Mouse (Mus musculus) midbrain, embryonic 10.5 days (tissue): ENCODE measurements around the gene Dennd1a. TPM values are rescaled to one million over a fixed set of nuclear protein-coding genes. Genes with fewer than 3 reads are reported as not detected.

ENCODE experiments used
- DNase-seq: peaks from one replicate; pipeline ENCODE4 v3.0.0-alpha.2; 2017; ENCODE audit warnings: low spot score
- H3K27ac ChIP-seq: fragments of 300-500 bp; sonication (generic); replicated peaks from 2 replicates; pipeline ENCODE4 v1.5.1; 2016; ENCODE audit warnings: mild to moderate bottlenecking
- H3K27me3 ChIP-seq: fragments of 300-500 bp; sonication (generic); 2 replicates; pipeline ENCODE4 v1.6.1; 2016; ENCODE audit warnings: low read depth, mild to moderate bottlenecking; ENCODE audit not compliant: poor library complexity, severe bottlenecking
- H3K36me3 ChIP-seq: fragments of 300-500 bp; sonication (generic); 2 replicates; pipeline ENCODE4 v1.6.1; 2016; ENCODE audit warnings: mild to moderate bottlenecking, moderate library complexity
- H3K4me1 ChIP-seq: fragments of 300-500 bp; sonication (generic); 2 replicates; pipeline ENCODE4 v1.6.1; 2016
- H3K4me3 ChIP-seq: fragments of 300-500 bp; sonication (generic); 2 replicates; pipeline ENCODE4 v1.5.1; 2016; ENCODE audit warnings: mild to moderate bottlenecking, moderate library complexity
- H3K9me3 ChIP-seq: fragments of 300-500 bp; sonication (generic); replicated peaks from 2 replicates; pipeline ENCODE4 v1.6.1; 2016; ENCODE audit warnings: mild to moderate bottlenecking
- WGBS: fragments of 180-500 bp; shearing (Covaris S2); methylation state at CpG from one replicate; pipeline ENCODE4 v1.1.7; 2016; 5-methylcytosine and 5-hydroxymethylcytosine counted together
- polyA plus RNA-seq: library from polyadenylated mRNA; unstranded; fragments of >200 nt; fragmentation: Nextera tagmentation; extraction: Ambion mirVana; gene quantifications from 2 replicates; pipeline ENCODE4 v1.2.1, GENCODE M21; 2016

The Dennd1a gene
- polyA plus RNA-seq, 1 experiment from 2014 or later: 10.1 TPM

- 51% methylated on average over 5 of the region's 5 CpGs for WGBS
Measured at GRCm38 (mm10) chr2:37908721-37909506, 378.3 kb downstream of the Dennd1a start.

GRCm38 (mm10) chr2:37908296-37908695 lies 378.9 kb downstream of the Dennd1a start:
- no peak overlapping the region for H3K4me3 ChIP-seq
- no peaks in the 10 kb centered on the region for H3K9me3 ChIP-seq
- 81% methylated on average over 3 of the region's 3 CpGs for WGBS
- H3K4me1 ChIP-seq: peaks cover 17% of the 10 kb centered on the region
- no peaks in the 10 kb centered on the region for H3K36me3 ChIP-seq
- DNase-seq: no peak
- no peaks in the 10 kb centered on the region for H3K27me3 ChIP-seq
- H3K27ac ChIP-seq: peak overlapping the region; percentile 25; the same call in 1 of the 2 replicates

More at GRCm38 (mm10) chr2:37908721-37909506, 378.3 kb downstream of the Dennd1a start:
- no peaks in the 10 kb centered on the region for H3K27me3 ChIP-seq
- H3K9me3 ChIP-seq: no peaks in the 10 kb centered on the region
- H3K4me3 ChIP-seq: no peak overlapping the region
- peak overlapping the region; percentile 25; the same call in 1 of the 2 replicates for H3K27ac ChIP-seq
- H3K4me1 ChIP-seq: peaks cover 13% of the 10 kb centered on the region
- DNase-seq: no peak
- H3K36me3 ChIP-seq: no peaks in the 10 kb centered on the region

- 78% methylated on average over 2 of the region's 2 CpGs for whole genome bisulfite sequencing
- no peak for DNase-seq
Measured at GRCm38 (mm10) chr2:37906261-37906660, 380.9 kb downstream of the Dennd1a start.

GRCm38 (mm10) chr2:37903286-37903685 lies 383.9 kb downstream of the Dennd1a start:
- no peak for DNase-seq
- WGBS: 80% methylated on average over 8 of the region's 8 CpGs

More at GRCm38 (mm10) chr2:37906261-37906660, 380.9 kb downstream of the Dennd1a start:
- Histone ChIP-seq H3K4me1 (peaks cover 18% of the 10 kb centered on the region), H3K9me3 (no peaks in the 10 kb centered on the region), H3K36me3 (no peaks in the 10 kb centered on the region), H3K27ac (no peak overlapping the region), H3K27me3 (no peaks in the 10 kb centered on the region), H3K4me3 (no peak overlapping the region)

GRCm38 (mm10) chr2:37883214-37883613 lies 404.0 kb downstream of the Dennd1a start:
- no peak overlapping the region for H3K27ac ChIP-seq
- WGBS: 80% methylated on average over 3 of the region's 3 CpGs
- no peaks in the 10 kb centered on the region for H3K36me3 ChIP-seq
- peaks cover 15% of the 10 kb centered on the region; the same call in 1 of the 2 replicates for H3K4me1 ChIP-seq
- no peaks in the 10 kb centered on the region for H3K27me3 ChIP-seq
- no peaks in the 10 kb centered on the region for H3K9me3 ChIP-seq
- DNase-seq: no peak
- H3K4me3 ChIP-seq: no peak overlapping the region

More at GRCm38 (mm10) chr2:37903286-37903685, 383.9 kb downstream of the Dennd1a start:
- Histone ChIP-seq H3K27me3 (no peaks in the 10 kb centered on the region), H3K36me3 (no peaks in the 10 kb centered on the region), H3K4me1 (peaks cover 6% of the 10 kb centered on the region; the same call in 1 of the 2 replicates), H3K4me3 (no peak overlapping the region), H3K27ac (no peak overlapping the region), H3K9me3 (no peaks in the 10 kb centered on the region)

GRCm38 (mm10) chr2:37881262-37881913 lies 405.8 kb downstream of the Dennd1a start:
- Histone ChIP-seq H3K27me3 (no peaks in the 10 kb centered on the region), H3K27ac (no peak overlapping the region), H3K4me1 (peaks cover 15% of the 10 kb centered on the region; the same call in 1 of the 2 replicates), H3K9me3 (no peaks in the 10 kb centered on the region), H3K36me3 (no peaks in the 10 kb centered on the region), H3K4me3 (no peak overlapping the region)
- no peak for DNase-seq
- 84% methylated on average over 5 of the region's 5 CpGs for WGBS

GRCm38 (mm10) chr2:37879697-37880096 lies 407.5 kb downstream of the Dennd1a start:
- Histone ChIP-seq H3K9me3 (no peaks in the 10 kb centered on the region), H3K4me1 (peaks cover 15% of the 10 kb centered on the region; the same call in 1 of the 2 replicates), H3K36me3 (no peaks in the 10 kb centered on the region), H3K4me3 (no peak overlapping the region), H3K27ac (0 out of 2 replicates have a peak overlapping the region, but pooled peaks have one; percentile 9), H3K27me3 (no peaks in the 10 kb centered on the region)
- WGBS: 55% methylated on average over 4 of the region's 4 CpGs
- no peak for DNase-seq

- H3K27me3 ChIP-seq: no peaks in the 10 kb centered on the region
- no peaks in the 10 kb centered on the region for H3K9me3 ChIP-seq
- no peaks in the 10 kb centered on the region for H3K36me3 ChIP-seq
- no peak overlapping the region for H3K27ac ChIP-seq
- H3K4me3 ChIP-seq: no peak overlapping the region
- peaks cover 9% of the 10 kb centered on the region for H3K4me1 ChIP-seq
- no peak for DNase-seq
- 82% methylated on average over 4 of the region's 4 CpGs for WGBS
Measured at GRCm38 (mm10) chr2:37872791-37873190, 414.4 kb downstream of the Dennd1a start.

GRCm38 (mm10) chr2:37869628-37870027 lies 417.6 kb downstream of the Dennd1a start:
- peak; percentile 17 for DNase-seq
- Histone ChIP-seq H3K27me3 (no peaks in the 10 kb centered on the region), H3K4me1 (peaks cover 9% of the 10 kb centered on the region), H3K4me3 (no peak overlapping the region), H3K9me3 (no peaks in the 10 kb centered on the region), H3K36me3 (no peaks in the 10 kb centered on the region), H3K27ac (no peak overlapping the region)
- 58% methylated on average over 6 of the region's 6 CpGs for WGBS

- 87% methylated on average over 5 of the region's 5 CpGs for WGBS
- no peak overlapping the region for H3K27ac ChIP-seq
- H3K4me3 ChIP-seq: no peak overlapping the region
- H3K36me3 ChIP-seq: no peaks in the 10 kb centered on the region
- DNase-seq: no peak
- peaks cover 9% of the 10 kb centered on the region for H3K4me1 ChIP-seq
- no peaks in the 10 kb centered on the region for H3K9me3 ChIP-seq
- no peaks in the 10 kb centered on the region for H3K27me3 ChIP-seq
Measured at GRCm38 (mm10) chr2:37867387-37867786, 419.8 kb downstream of the Dennd1a start.

GRCm38 (mm10) chr2:37857472-37857871 lies 429.7 kb downstream of the Dennd1a start:
- H3K4me3 ChIP-seq: no peak overlapping the region
- DNase-seq: no peak
- no peaks in the 10 kb centered on the region for H3K4me1 ChIP-seq
- no peaks in the 10 kb centered on the region for H3K9me3 ChIP-seq
- no peaks in the 10 kb centered on the region for H3K36me3 ChIP-seq
- H3K27me3 ChIP-seq: no peaks in the 10 kb centered on the region
- WGBS: 92% methylated on average over 1 of the region's 1 CpGs
- H3K27ac ChIP-seq: no peak overlapping the region

- WGBS: 70% methylated on average over 3 of the region's 3 CpGs
- no peaks in the 10 kb centered on the region for H3K36me3 ChIP-seq
- no peaks in the 10 kb centered on the region for H3K9me3 ChIP-seq
- no peak overlapping the region for H3K27ac ChIP-seq
- H3K4me1 ChIP-seq: no peaks in the 10 kb centered on the region
- no peaks in the 10 kb centered on the region for H3K27me3 ChIP-seq
- no peak for DNase-seq
- H3K4me3 ChIP-seq: no peak overlapping the region
Measured at GRCm38 (mm10) chr2:37856955-37857354, 430.2 kb downstream of the Dennd1a start.

GRCm38 (mm10) chr2:37855226-37855625 lies 432.0 kb downstream of the Dennd1a start:
- Histone ChIP-seq H3K36me3 (no peaks in the 10 kb centered on the region), H3K27ac (no peak overlapping the region), H3K9me3 (no peaks in the 10 kb centered on the region), H3K4me1 (peaks cover 15% of the 10 kb centered on the region; the same call in 1 of the 2 replicates), H3K27me3 (no peaks in the 10 kb centered on the region), H3K4me3 (no peak overlapping the region)
- DNase-seq: no peak
- WGBS: 88% methylated on average over 2 of the region's 2 CpGs
